Comparison of ENCODE assay signal across 10 mouse cellular contexts in the genomic region with DNA sequence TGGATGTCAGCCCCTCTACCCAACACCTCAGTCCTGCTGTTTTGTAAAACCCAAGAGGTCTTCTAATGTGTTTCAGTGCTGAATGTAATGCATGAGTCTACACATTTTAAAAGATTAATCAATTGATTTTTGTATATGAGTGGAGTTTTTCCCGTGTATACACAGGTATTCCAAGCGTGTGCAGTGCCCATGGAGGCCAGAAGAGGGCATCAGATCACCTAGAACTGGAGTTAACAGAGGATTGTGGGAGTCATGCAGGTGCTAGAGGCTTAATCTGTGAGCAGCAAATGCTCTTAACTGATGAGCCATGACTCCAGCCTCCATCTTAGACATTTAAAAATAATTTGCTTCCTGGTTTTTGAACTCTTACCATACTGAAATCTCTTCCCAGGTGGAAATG.
A peak's percentile ranks its signal among the peaks of the same experiment; 100 is the strongest.
DNase-seq lines count a peak whose midpoint lies in the region; ATAC-seq and TF ChIP-seq lines count a peak whose summit lies in the region.
"Had no signal": no experiment of that assay in that cellular context is flagged by ENCODE, and none has a peak within 500 bp of the region (broad histone marks: within the 10 kb centered on the region; RNA-seq: fewer than 3 reads in every experiment).

No protein-coding gene starts in this region.

- 0 out of 2 replicates have a peak, but pooled peaks cover 3% of the 10 kb centered on the region for H3K9me3 ChIP-seq in kidney, embryonic 15.5 days (replicated peaks)
- H3K9me3 ChIP-seq: liver, embryonic 13.5 days had no signal

- H3K27ac ChIP-seq in kidney, adult 2 months (ENCODE audit: insufficient read depth, low read depth, low read length): no peak overlapping the region
- H3K27ac ChIP-seq in kidney, embryonic 15.5 days: no peak overlapping the region
- H3K27ac ChIP-seq in thymus, adult 2 months (ENCODE audit: control insufficient read depth, insufficient read depth, low read length): no peak overlapping the region
- H3K27ac ChIP-seq: liver, embryonic 13.5 days had no signal

- TF ChIP-seq POLR2A in kidney, adult 2 months (IDR thresholded peaks at IDR 0.05; ENCODE audit: low read depth, low read length): no peak
- no peak for TF ChIP-seq POLR2A in thymus, adult 2 months (IDR thresholded peaks at IDR 0.05; ENCODE audit: control insufficient read depth, extremely low read depth, insufficient read depth, low read length, poor library complexity)

- H3K27me3 ChIP-seq in kidney, adult 2 months (replicated peaks; ENCODE audit: control insufficient read depth, insufficient read depth, low read length): no peaks in the 10 kb centered on the region
- no peaks in the 10 kb centered on the region for H3K27me3 ChIP-seq in kidney, embryonic 15.5 days
- H3K27me3 ChIP-seq in thymus, adult 2 months (ENCODE audit: control insufficient read depth, insufficient read depth, low read length): no peaks in the 10 kb centered on the region
- H3K27me3 ChIP-seq: liver, embryonic 13.5 days had no signal

- no peak overlapping the region for H3K4me2 ChIP-seq in kidney, embryonic 15.5 days
- H3K4me2 ChIP-seq: liver, embryonic 13.5 days had no signal

- DNase-seq in adrenal gland, adult 8-10 months: peak; percentile 2
- DNase-seq in adrenal gland, adult 2 months: no peak
- DNase-seq in kidney, adult 2 months: peak; percentile 39
- DNase-seq in thymus, postnatal 4 days: peak; percentile 6
- no peak for DNase-seq in thymus, adult 2 months
- DNase-seq in urinary bladder, postnatal 10 days (ENCODE audit: low spot score): no peak
- DNase-seq: liver, embryonic 13.5 days had no signal

- peak; percentile 51 for TF ChIP-seq CTCF in kidney, adult 2 months (conservative IDR thresholded peaks at IDR 0.05; ENCODE audit: insufficient read depth, insufficient read length, low read depth, low read length)
- no peak for TF ChIP-seq CTCF in thymus, adult 2 months (IDR thresholded peaks at IDR 0.05; ENCODE audit: borderline replicate concordance, control insufficient read depth, extremely low read depth, insufficient read depth, low read length, poor library complexity)

- H3K4me1 ChIP-seq in kidney, adult 2 months (ENCODE audit: control insufficient read depth, insufficient read depth, low read length): no peaks in the 10 kb centered on the region
- H3K4me1 ChIP-seq in kidney, embryonic 15.5 days: no peaks in the 10 kb centered on the region
- H3K4me1 ChIP-seq in thymus, adult 2 months (replicated peaks; ENCODE audit: control insufficient read depth, insufficient read depth, low read length): no peaks in the 10 kb centered on the region
- H3K4me1 ChIP-seq: liver, embryonic 13.5 days had no signal

- no peak overlapping the region for H3K9ac ChIP-seq in kidney, embryonic 15.5 days
- H3K9ac ChIP-seq: liver, embryonic 13.5 days had no signal

- no peaks in the 10 kb centered on the region for H3K36me3 ChIP-seq in kidney, adult 2 months (ENCODE audit: control insufficient read depth, insufficient read depth, low read length)
- no peaks in the 10 kb centered on the region for H3K36me3 ChIP-seq in kidney, embryonic 15.5 days
- H3K36me3 ChIP-seq in thymus, adult 2 months (ENCODE audit: control insufficient read depth, insufficient read depth, low read length): no peaks in the 10 kb centered on the region
- H3K36me3 ChIP-seq: liver, embryonic 13.5 days had no signal

- 31% methylated on average over 2 of the region's 2 CpGs for WGBS in kidney, adult 2 months
- WGBS in kidney, embryonic 15.5 days: 29% methylated on average over 2 of the region's 2 CpGs
- 28% methylated on average over 2 of the region's 2 CpGs for whole genome bisulfite sequencing in thymus, adult 2 months

- no peak for ATAC-seq in kidney, embryonic 15.5 days (replicated peaks; ENCODE audit: low FRiP score)
- ATAC-seq in megakaryocyte progenitor cell, adult 5-6 weeks (replicated peaks; ENCODE audit: poor library complexity): no peak
- ATAC-seq: activated CD4-positive, CD25-positive, alpha-beta regulatory T cell, adult 4 months had no signal

- H3K4me3 ChIP-seq in kidney, adult 2 months (ENCODE audit: insufficient read depth, low read depth, low read length): no peak overlapping the region
- H3K4me3 ChIP-seq in kidney, embryonic 15.5 days (replicated peaks): no peak overlapping the region
- H3K4me3 ChIP-seq in thymus, adult 2 months (ENCODE audit: control insufficient read depth, insufficient read depth, low read length): no peak overlapping the region
- H3K4me3 ChIP-seq: liver, embryonic 13.5 days had no signal

Comparison
In these comparisons a context has a peak if more than half of its experiments do, and no peak if none do; other contexts are left out.
1. DNase-seq: peak in adrenal gland, adult 8-10 months (single experiment), kidney, adult 2 months (single experiment) and thymus, postnatal 4 days (single experiment); none in adrenal gland, adult 2 months (single experiment), thymus, adult 2 months (single experiment) and urinary bladder, postnatal 10 days (single experiment).